Mouse (Mus musculus) small intestine, adult 2 months (tissue): ENCODE data around the gene Trafd1.

Experiments
- CTCF ChIP-seq: fragments of 200-500 bp; IDR thresholded peaks from 2 replicates; pipeline ENCODE4 v1.5.1; 2012; ENCODE audit warnings: low read depth, mild to moderate bottlenecking, control low read depth, inconsistent platforms, low read length, moderate library complexity, mixed read lengths; ENCODE audit not compliant: insufficient replicate concordance, insufficient read length; ENCODE audit errors: extremely low read depth
- POLR2A ChIP-seq: fragments of 200-500 bp; IDR thresholded peaks from 2 replicates; pipeline ENCODE4 v1.6.1; 2012; ENCODE audit warnings: low read depth, mild to moderate bottlenecking, control low read depth, inconsistent platforms, low read length, moderate library complexity

DNA sequence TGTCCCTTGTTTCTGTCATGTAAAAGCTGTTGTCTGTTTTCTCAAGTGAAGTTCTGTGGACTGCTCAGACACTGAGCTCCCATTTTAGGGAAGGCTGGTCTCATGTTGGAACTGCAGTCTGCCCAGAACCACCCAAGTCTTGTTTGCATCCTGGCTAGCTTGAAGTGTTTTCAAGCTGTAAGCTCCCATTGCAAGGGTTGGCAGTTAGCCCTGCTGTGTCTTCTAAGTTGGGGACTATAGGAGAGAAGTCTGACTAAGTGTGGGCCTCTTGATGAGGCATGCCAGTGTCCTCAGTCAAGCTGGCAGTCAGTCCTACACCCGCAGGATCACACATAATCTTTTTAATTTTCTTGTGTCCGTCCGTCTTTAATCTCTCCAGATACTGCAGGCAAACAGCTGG, 43.5 kb upstream of the Trafd1 start:
- TF ChIP-seq CTCF = no peak
- TF ChIP-seq POLR2A = no peak
